30 mouse cellular contexts compared by ENCODE assay signal in the genomic region with DNA sequence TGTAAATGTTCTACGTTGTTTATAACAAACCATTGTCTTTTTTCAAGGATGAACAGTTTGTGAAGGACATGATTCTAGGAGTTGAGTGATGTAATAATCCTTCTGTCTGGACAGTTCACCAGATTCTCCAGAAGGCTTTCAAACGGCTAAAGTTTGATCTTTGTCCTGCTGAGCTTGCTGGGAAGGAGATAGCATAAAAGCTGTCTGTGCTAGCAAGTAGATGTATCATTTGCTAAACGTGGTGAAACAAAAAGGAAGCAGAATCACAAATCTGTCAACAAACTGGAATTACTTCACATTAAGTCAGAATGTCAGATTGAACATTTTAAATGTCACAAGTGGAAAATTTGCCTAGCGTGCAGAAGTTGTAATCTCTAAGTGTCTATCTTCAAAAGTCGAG.
"Had no signal": no experiment of that assay in that cellular context is flagged by ENCODE, and none has a peak within 500 bp of the region (broad histone marks: within the 10 kb centered on the region; RNA-seq: fewer than 3 reads in every experiment).

No protein-coding gene starts in this region.

- ATAC-seq: liver, embryonic 12.5 days; liver, postnatal 0 days; lung, postnatal 0 days; midbrain, embryonic 13.5 days; midbrain, embryonic 15.5 days; midbrain, embryonic 16.5 days had no signal

- H3K27ac ChIP-seq: limb, embryonic 10.5 days; limb, embryonic 12.5 days; limb, embryonic 13.5 days; limb, embryonic 15.5 days; liver, embryonic 12.5 days; liver, embryonic 13.5 days; liver, embryonic 14.5 days; liver, embryonic 15.5 days; lung, embryonic 15.5 days; macrophage; midbrain, embryonic 12.5 days; midbrain, embryonic 13.5 days; midbrain, embryonic 15.5 days; neural tube, embryonic 12.5 days had no signal

- H3K4me3 ChIP-seq: limb, embryonic 10.5 days; limb, embryonic 12.5 days; limb, embryonic 13.5 days; limb, embryonic 15.5 days; liver, embryonic 12.5 days; liver, embryonic 13.5 days; liver, embryonic 15.5 days; lung, embryonic 15.5 days; megakaryocyte, embryonic 14.5 days; midbrain, embryonic 12.5 days; midbrain, embryonic 13.5 days; midbrain, embryonic 15.5 days; myocyte; neural tube, embryonic 12.5 days had no signal

- H3K4me2 ChIP-seq: limb, embryonic 12.5 days; limb, embryonic 13.5 days; limb, embryonic 15.5 days; liver, embryonic 11.5 days; liver, embryonic 12.5 days; liver, embryonic 13.5 days; liver, embryonic 15.5 days; lung, embryonic 14.5 days; lung, embryonic 15.5 days; midbrain, embryonic 12.5 days; midbrain, embryonic 13.5 days; midbrain, embryonic 15.5 days; neural tube, embryonic 12.5 days had no signal

- H3K9ac ChIP-seq: limb, embryonic 12.5 days; limb, embryonic 13.5 days; limb, embryonic 15.5 days; liver, embryonic 12.5 days; liver, embryonic 13.5 days; liver, embryonic 14.5 days; liver, embryonic 15.5 days; liver, postnatal 0 days; lung, embryonic 14.5 days; lung, embryonic 15.5 days; midbrain, embryonic 12.5 days; midbrain, embryonic 13.5 days; midbrain, embryonic 15.5 days; neural tube, embryonic 12.5 days had no signal

- H3K27me3 ChIP-seq: limb, embryonic 12.5 days; limb, embryonic 13.5 days; limb, embryonic 15.5 days; liver, embryonic 12.5 days; liver, embryonic 13.5 days; liver, embryonic 15.5 days; lung, embryonic 15.5 days; megakaryocyte, embryonic 14.5 days; midbrain, embryonic 12.5 days; midbrain, embryonic 13.5 days; midbrain, embryonic 15.5 days; neural tube, embryonic 12.5 days had no signal

- H3K36me3 ChIP-seq: midbrain, embryonic 15.5 days had no signal

- H3K4me1 ChIP-seq: limb, embryonic 10.5 days; limb, embryonic 12.5 days; limb, embryonic 13.5 days; liver, embryonic 15.5 days; lung, embryonic 15.5 days; midbrain, embryonic 12.5 days; midbrain, embryonic 13.5 days; midbrain, embryonic 15.5 days; neural tube, embryonic 12.5 days had no signal

- DNase-seq: left cerebral cortex, postnatal 4 days; liver; liver, embryonic 13.5 days; liver, postnatal 0 days; lung, adult 18-20 months; lung, adult 2 months; lung, embryonic 14.5 days; lung, postnatal 10 days; lung, postnatal 14 days; lung, postnatal 36 days; lung, postnatal 4 days; midbrain, embryonic 14.5 days had no signal

- H3K9me3 ChIP-seq: limb, embryonic 10.5 days; limb, embryonic 12.5 days; limb, embryonic 13.5 days; limb, embryonic 15.5 days; liver, embryonic 12.5 days; liver, embryonic 13.5 days; liver, embryonic 15.5 days; lung, embryonic 15.5 days; megakaryocyte, embryonic 14.5 days; midbrain, embryonic 12.5 days; midbrain, embryonic 13.5 days; midbrain, embryonic 15.5 days; neural tube, embryonic 12.5 days had no signal
